Mouse (Mus musculus): Measurements from ENCODE around the gene Slc6a14.

The Slc6a14 gene

GRCm38 (mm10) chrX:21714829-21715228 is at the start of gene Slc6a14:
Slc6a14 (plus strand) TSS chrX:21714896.
- 74% methylated on average over 7 of the region's 7 CpGs for WGBS

GRCm38 (mm10) chrX:21670896-21671295 is 43.8 kb upstream of the Slc6a14 start:
- 32% methylated on average over 7 of the region's 7 CpGs for WGBS

GRCm38 (mm10) chrX:21695220-21695619 is 19.5 kb upstream of the Slc6a14 start:
- 60% methylated on average over 6 of the region's 6 CpGs for WGBS

GRCm38 (mm10) chrX:21695687-21696086 is 19.0 kb upstream of the Slc6a14 start:
- WGBS: 89% methylated on average over 3 of the region's 3 CpGs

- 84% methylated on average over 4 of the region's 4 CpGs for WGBS
Measured at GRCm38 (mm10) chrX:21701646-21702045, 13.1 kb upstream of the Slc6a14 start.

GRCm38 (mm10) chrX:21704470-21704869 is 10.2 kb upstream of the Slc6a14 start:
- whole genome bisulfite sequencing: 82% methylated on average over 1 of the region's 1 CpGs

GRCm38 (mm10) chrX:21715293-21715692 is 597 bp downstream of the Slc6a14 start:
- 72% methylated on average over 5 of the region's 5 CpGs for WGBS

- 93% methylated on average over 2 of the region's 2 CpGs for WGBS
Measured at GRCm38 (mm10) chrX:21716885-21717284, 2.2 kb downstream of the Slc6a14 start.

GRCm38 (mm10) chrX:21744997-21745396 is 30.3 kb downstream of the Slc6a14 start, which contains the start of gene Gm28269:
Gm28269 (minus strand) TSS chrX:21745097.

